Mouse (Mus musculus) forebrain, embryonic 10.5 days (tissue): ENCODE data around the gene Bbs2. TPM values are rescaled to one million over a fixed set of nuclear protein-coding genes. Genes with fewer than 3 reads are reported as not detected.
"Not testable (repeated sequence)": the region's sequence is repeated elsewhere in the genome, so short reads cannot be mapped to it uniquely, and the experiment has no call there.

Source experiments
- DNase-seq: peaks from one replicate; pipeline ENCODE4 v3.0.0-alpha.2; 2017; ENCODE audit warnings: low spot score; ENCODE audit errors: extremely low spot score
- H3K27ac ChIP-seq: fragments of 300-500 bp; sonication (generic); 2 replicates; pipeline ENCODE4 v1.5.1; 2016; ENCODE audit warnings: mild to moderate bottlenecking
- H3K27me3 ChIP-seq: fragments of 300-500 bp; sonication (generic); 2 replicates; pipeline ENCODE4 v1.6.1; 2016; ENCODE audit warnings: mild to moderate bottlenecking; ENCODE audit not compliant: poor library complexity, severe bottlenecking
- H3K36me3 ChIP-seq: fragments of 300-500 bp; sonication (generic); replicated peaks from 2 replicates; pipeline ENCODE4 v1.6.1; 2016; ENCODE audit warnings: mild to moderate bottlenecking, moderate library complexity
- H3K4me1 ChIP-seq: fragments of 300-500 bp; sonication (generic); 2 replicates; pipeline ENCODE4 v1.6.1; 2016
- H3K4me3 ChIP-seq: fragments of 300-500 bp; sonication (generic); 2 replicates; pipeline ENCODE4 v1.5.1; 2016; ENCODE audit warnings: mild to moderate bottlenecking, moderate library complexity
- H3K9me3 ChIP-seq: fragments of 300-500 bp; sonication (generic); 2 replicates; pipeline ENCODE4 v1.6.1; 2016; ENCODE audit warnings: mild to moderate bottlenecking, moderate library complexity
- WGBS: fragments of 180-500 bp; shearing (Covaris S2); methylation state at CpG from one replicate; pipeline ENCODE4 v1.1.7; 2016; 5-methylcytosine and 5-hydroxymethylcytosine counted together
- polyA plus RNA-seq: library from polyadenylated mRNA; unstranded; fragments of >200 nt; fragmentation: Nextera tagmentation; extraction: Ambion mirVana; gene quantifications from 2 replicates; pipeline ENCODE4 v1.2.1, GENCODE M21; 2016

The Bbs2 gene
- polyA plus RNA-seq, 1 experiment from 2014 or later = 19.7 TPM

GRCm38 (mm10) chr8:94087964-94088363 lies 10.8 kb downstream of the Bbs2 start:
- no peak overlapping the region for H3K4me3 ChIP-seq
- H3K27me3 ChIP-seq = no peaks in the 10 kb centered on the region
- no peaks in the 10 kb centered on the region for H3K9me3 ChIP-seq
- 88% methylated on average over 9 of the region's 9 CpGs for WGBS
- H3K36me3 ChIP-seq = peaks cover 21% of the 10 kb centered on the region
- H3K4me1 ChIP-seq = peaks cover 4% of the 10 kb centered on the region; the same call in 1 of the 2 replicates
- no peak for DNase-seq
- no peak overlapping the region for H3K27ac ChIP-seq

GRCm38 (mm10) chr8:94076461-94077192 lies 22.1 kb downstream of the Bbs2 start:
- Histone ChIP-seq H3K27me3 (no peaks in the 10 kb centered on the region), H3K36me3 (peaks cover 45% of the 10 kb centered on the region), H3K4me1 (no peaks in the 10 kb centered on the region), H3K27ac (no peak overlapping the region), H3K9me3 (no peaks in the 10 kb centered on the region), H3K4me3 (no peak overlapping the region)
- DNase-seq = no peak
- 94% methylated on average over 12 of the region's 12 CpGs for WGBS

GRCm38 (mm10) chr8:94068793-94069192 lies 29.9 kb downstream of the Bbs2 start:
- Histone ChIP-seq H3K27ac (no peak overlapping the region), H3K27me3 (no peaks in the 10 kb centered on the region), H3K36me3 (peaks cover 53% of the 10 kb centered on the region), H3K9me3 (no peaks in the 10 kb centered on the region), H3K4me1 (peaks cover 10% of the 10 kb centered on the region), H3K4me3 (no peak overlapping the region)
- DNase-seq = no peak
- 97% methylated on average over 7 of the region's 7 CpGs for WGBS

DNA sequence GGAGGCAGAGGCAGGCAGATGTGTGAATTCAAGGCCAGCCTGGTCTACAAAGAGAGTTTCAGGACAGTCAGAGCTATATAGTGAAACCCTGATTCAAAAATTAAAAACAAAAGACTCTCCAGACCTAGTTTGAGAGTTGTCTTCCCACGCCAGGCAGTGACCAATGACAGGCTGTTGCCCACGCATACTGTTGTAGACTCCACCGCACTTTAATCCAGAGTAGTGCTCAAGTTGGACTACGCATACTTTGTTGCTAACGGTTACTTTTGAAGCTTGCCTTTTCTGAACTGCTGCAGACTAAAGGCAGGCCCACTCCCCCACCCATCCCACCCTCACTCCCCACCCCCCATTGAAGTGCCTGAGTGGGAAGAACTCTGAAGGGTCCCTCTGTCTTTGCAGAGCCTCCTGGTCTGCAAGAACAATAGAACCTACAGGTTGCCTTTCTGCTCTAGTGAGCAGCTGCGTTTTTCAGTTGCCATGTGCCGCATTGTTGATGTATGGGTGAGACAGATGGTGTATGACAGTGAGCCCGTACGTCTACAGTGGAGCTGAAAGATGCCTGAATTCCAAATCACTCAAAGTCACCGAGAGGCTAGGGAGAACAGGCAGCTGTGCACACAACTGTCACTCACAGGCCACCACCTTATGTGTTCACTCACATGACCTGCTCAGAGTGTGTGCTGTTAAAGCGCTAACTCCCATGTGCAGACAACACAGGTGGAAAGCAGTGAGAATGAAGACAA lies 32.4 kb downstream of the Bbs2 start:
- Histone ChIP-seq H3K36me3 (peaks cover 71% of the 10 kb centered on the region), H3K4me3 (no peak overlapping the region)
- DNase-seq = peak; percentile 21

GRCm38 (mm10) chr8:94057157-94057854 lies 41.4 kb downstream of the Bbs2 start:
- H3K36me3 ChIP-seq = peaks cover 72% of the 10 kb centered on the region
- no peaks in the 10 kb centered on the region for H3K27me3 ChIP-seq
- H3K27ac ChIP-seq = no peak overlapping the region
- no peak for DNase-seq
- H3K9me3 ChIP-seq = no peaks in the 10 kb centered on the region
- H3K4me1 ChIP-seq = no peaks in the 10 kb centered on the region
- 61% methylated on average over 6 of the region's 6 CpGs for WGBS
- H3K4me3 ChIP-seq = no peak overlapping the region

More for the DNA sequence above, 32.4 kb downstream of the Bbs2 start:
- H3K27ac ChIP-seq = peak overlapping the region; percentile 62
- 74% methylated on average over 11 of the region's 11 CpGs for WGBS
- peaks cover 10% of the 10 kb centered on the region for H3K4me1 ChIP-seq
- no peaks in the 10 kb centered on the region for H3K9me3 ChIP-seq
- no peaks in the 10 kb centered on the region for H3K27me3 ChIP-seq

GRCm38 (mm10) chr8:94052696-94053095 lies 46.0 kb downstream of the Bbs2 start:
- no peak overlapping the region for H3K27ac ChIP-seq
- no peaks in the 10 kb centered on the region for H3K4me1 ChIP-seq
- no peak for DNase-seq
- no peak overlapping the region for H3K4me3 ChIP-seq
- 92% methylated on average over 12 of the region's 12 CpGs for WGBS
- H3K9me3 ChIP-seq = no peaks in the 10 kb centered on the region
- no peaks in the 10 kb centered on the region for H3K27me3 ChIP-seq
- peaks cover 49% of the 10 kb centered on the region for H3K36me3 ChIP-seq

DNA sequence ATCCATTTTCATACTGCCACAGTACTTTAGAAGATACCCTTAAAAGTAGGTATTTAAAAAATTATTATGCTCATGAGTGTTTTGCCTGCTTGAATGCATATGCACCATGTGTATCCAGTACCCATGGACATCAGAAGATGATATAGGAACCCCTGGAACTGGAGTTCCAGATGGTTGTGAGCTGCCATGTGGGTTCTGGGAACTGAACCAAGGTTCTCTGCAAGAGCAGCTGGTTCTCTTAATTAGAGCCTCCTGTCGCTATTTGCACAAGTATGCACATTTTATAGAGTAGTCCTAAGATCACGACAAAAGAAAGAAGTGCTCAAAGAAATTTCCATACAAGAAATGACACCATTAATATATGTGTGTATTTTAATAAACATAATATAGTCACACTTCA lies 50.9 kb downstream of the Bbs2 start:
- no peaks in the 10 kb centered on the region for H3K9me3 ChIP-seq
- no peak for DNase-seq
- 90% methylated on average over 2 of the region's 2 CpGs for WGBS
- H3K4me1 ChIP-seq = no peaks in the 10 kb centered on the region
- no peaks in the 10 kb centered on the region for H3K27me3 ChIP-seq
- no peak overlapping the region for H3K27ac ChIP-seq
- H3K4me3 ChIP-seq = no peak overlapping the region
- H3K36me3 ChIP-seq = peaks cover 23% of the 10 kb centered on the region

GRCm38 (mm10) chr8:94037806-94038205 lies 60.9 kb downstream of the Bbs2 start:
- Histone ChIP-seq H3K27ac (peak overlapping the region; percentile 88; the same call in 1 of the 2 replicates), H3K4me1 (peaks cover 40% of the 10 kb centered on the region), H3K4me3 (peak overlapping the region; percentile 82), H3K36me3 (peaks cover 14% of the 10 kb centered on the region), H3K9me3 (no peaks in the 10 kb centered on the region), H3K27me3 (no peaks in the 10 kb centered on the region)
- no peak for DNase-seq
- 11% methylated on average over 15 of the region's 15 CpGs for WGBS

GRCm38 (mm10) chr8:94036944-94037524 lies 61.7 kb downstream of the Bbs2 start, which contains the start of the genes Nudt21 and Ogfod1:
Gene Nudt21, minus strand, starts transcription at chr8:94037031.
Gene Ogfod1, plus strand, starts transcription at chr8:94037198.
- DNase-seq = peak; percentile 96
- H3K9me3 ChIP-seq = no peaks in the 10 kb centered on the region
- H3K36me3 ChIP-seq = peaks cover 12% of the 10 kb centered on the region
- H3K4me3 ChIP-seq = peak within 1 kb of the TSS; percentile 82
- peak within 1 kb of the TSS; percentile 88 for H3K27ac ChIP-seq
- H3K27me3 ChIP-seq = no peaks in the 10 kb centered on the region
- under 1% methylated on average over 41 of the region's 41 CpGs for WGBS
- peaks cover 40% of the 10 kb centered on the region for H3K4me1 ChIP-seq

DNA sequence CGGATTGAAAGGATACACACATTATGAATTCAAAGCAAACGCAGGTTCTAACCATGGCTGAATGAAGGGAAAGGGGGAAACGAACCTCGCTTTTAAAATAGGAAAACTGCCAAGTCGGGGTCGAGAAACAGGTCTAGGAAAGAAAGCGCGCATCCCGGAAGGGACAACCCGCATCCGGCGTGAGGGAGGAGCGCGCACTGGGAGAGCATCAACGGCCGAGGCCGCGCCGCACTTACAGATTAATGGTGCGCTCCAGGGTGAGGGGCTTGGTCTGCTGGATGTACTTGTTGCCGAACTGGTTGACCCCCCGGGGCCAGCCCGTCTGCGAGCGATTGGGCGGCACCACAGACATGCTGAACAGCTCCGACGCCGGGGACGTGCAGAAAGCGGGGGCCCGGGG lies 62.2 kb downstream of the Bbs2 start:
- H3K4me1 ChIP-seq = peaks cover 40% of the 10 kb centered on the region
- H3K27me3 ChIP-seq, H3K9me3 ChIP-seq: not testable (repeated sequence)
- peak overlapping the region; percentile 82 for H3K4me3 ChIP-seq
- peak overlapping the region; percentile 88 for H3K27ac ChIP-seq
- peak; percentile 70 for DNase-seq
- under 1% methylated on average over 29 of the region's 32 CpGs for WGBS
- peaks cover 17% of the 10 kb centered on the region for H3K36me3 ChIP-seq

- H3K27me3 ChIP-seq = no peaks in the 10 kb centered on the region
- DNase-seq = no peak
- H3K27ac ChIP-seq = no peak overlapping the region
- peak overlapping the region; percentile 82 for H3K4me3 ChIP-seq
- WGBS = 72% methylated on average over 5 of the region's 5 CpGs
- peaks cover 25% of the 10 kb centered on the region for H3K36me3 ChIP-seq
- H3K4me1 ChIP-seq = peaks cover 40% of the 10 kb centered on the region
- H3K9me3 ChIP-seq = no peaks in the 10 kb centered on the region
Observed at GRCm38 (mm10) chr8:94035200-94035599, 63.5 kb downstream of the Bbs2 start.

- H3K9me3 ChIP-seq = no peaks in the 10 kb centered on the region
- peaks cover 35% of the 10 kb centered on the region for H3K36me3 ChIP-seq
- no peak overlapping the region for H3K27ac ChIP-seq
- H3K4me3 ChIP-seq = no peak overlapping the region
- 64% methylated on average over 3 of the region's 3 CpGs for WGBS
- no peaks in the 10 kb centered on the region for H3K27me3 ChIP-seq
- DNase-seq = no peak
- H3K4me1 ChIP-seq = peaks cover 40% of the 10 kb centered on the region
Observed at GRCm38 (mm10) chr8:94033601-94034000, 65.1 kb downstream of the Bbs2 start.
